Mouse (Mus musculus) hindbrain, embryonic 15.5 days (tissue): ENCODE measurements around the gene Pgap2. TPM values are rescaled to one million over a fixed set of nuclear protein-coding genes. Genes with fewer than 3 reads are reported as not detected.
A peak's percentile ranks its signal among the peaks of the same experiment; 100 is the strongest.

Experiments
- ATAC-seq: fragments of 200-750 bp; cut with Nextera tagmentation; 2 replicates; pipeline ENCODE4 v1.8.0; 2017; ENCODE audit warnings: low read depth, moderate number of reproducible peaks, moderate TSS enrichment; ENCODE audit not compliant: low FRiP score
- H3K27ac ChIP-seq: fragments of 300-500 bp; sonication (generic); replicated peaks from 2 replicates; pipeline ENCODE4 v1.5.1; 2015; ENCODE audit warnings: mild to moderate bottlenecking, inconsistent platforms
- H3K27me3 ChIP-seq: fragments of 300-500 bp; sonication (generic); 2 replicates; pipeline ENCODE4 v1.6.1; 2015; ENCODE audit warnings: control low read depth, inconsistent platforms
- H3K36me3 ChIP-seq: fragments of 300-500 bp; sonication (generic); 2 replicates; pipeline ENCODE4 v1.6.1; 2015; ENCODE audit warnings: control low read depth, inconsistent platforms
- H3K4me1 ChIP-seq: fragments of 300-500 bp; sonication (generic); replicated peaks from 2 replicates; pipeline ENCODE4 v1.6.1; 2015; ENCODE audit warnings: control low read depth, inconsistent platforms
- H3K4me2 ChIP-seq: fragments of 300-500 bp; sonication (generic); 2 replicates; pipeline ENCODE4 v1.6.1; 2015; ENCODE audit warnings: moderate library complexity, mild to moderate bottlenecking, inconsistent platforms
- H3K4me3 ChIP-seq: fragments of 300-500 bp; sonication (generic); 2 replicates; pipeline ENCODE4 v1.5.1; 2015; ENCODE audit warnings: mild to moderate bottlenecking, inconsistent platforms
- H3K9ac ChIP-seq: fragments of 300-500 bp; sonication (generic); 2 replicates; pipeline ENCODE4 v1.6.1; 2015; ENCODE audit warnings: inconsistent platforms
- H3K9me3 ChIP-seq: fragments of 300-500 bp; sonication (generic); 2 replicates; pipeline ENCODE4 v1.6.1; 2016; ENCODE audit warnings: control low read depth, inconsistent platforms
- WGBS: fragments of 180-500 bp; shearing (Covaris S2); methylation state at CpG from one replicate; pipeline ENCODE4 v1.1.7; 2015; 5-methylcytosine and 5-hydroxymethylcytosine counted together
- polyA plus RNA-seq: library from polyadenylated mRNA; unstranded; fragments of >200 nt; fragmentation: Nextera tagmentation; extraction: Ambion mirVana; gene quantifications from 2 replicates; pipeline ENCODE4 v1.2.1, GENCODE M21; 2015

Pgap2 gene
- polyA plus RNA-seq, 1 experiment from 2014 or later, result 64.0 TPM

DNA sequence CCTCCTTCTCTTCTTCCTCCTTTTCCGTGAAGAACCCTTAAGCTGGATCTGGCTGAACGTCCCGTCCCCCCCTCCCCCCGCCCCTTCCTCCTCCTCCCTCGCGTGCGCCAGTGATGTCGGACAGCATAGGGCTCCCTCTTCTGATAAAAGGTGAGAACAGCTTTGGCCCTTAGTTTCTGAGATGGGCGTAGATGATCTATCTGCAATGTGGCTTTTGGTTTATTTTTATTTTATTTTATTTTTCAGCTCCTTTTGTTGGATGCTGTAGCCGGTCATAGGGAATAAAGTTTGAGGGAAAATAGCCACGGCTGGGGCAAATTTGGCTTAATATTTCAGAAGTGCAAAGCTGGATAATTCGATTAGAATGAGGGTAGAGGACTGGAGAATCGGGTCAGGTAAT, 12.3 kb downstream of the Pgap2 start:
- under 1% methylated on average over 9 of the region's 13 CpGs for WGBS
- H3K27me3 ChIP-seq, result no peaks in the 10 kb centered on the region
- no peak overlapping the region for H3K27ac ChIP-seq
- peaks cover 6% of the 10 kb centered on the region for H3K4me1 ChIP-seq
- H3K36me3 ChIP-seq, result no peaks in the 10 kb centered on the region
- no peaks in the 10 kb centered on the region for H3K9me3 ChIP-seq
- H3K4me2 ChIP-seq, result peak overlapping the region; percentile 70
- ATAC-seq, result peak; percentile 61
- H3K4me3 ChIP-seq, result peak overlapping the region; percentile 63
- H3K9ac ChIP-seq, result peak overlapping the region; percentile 60

DNA sequence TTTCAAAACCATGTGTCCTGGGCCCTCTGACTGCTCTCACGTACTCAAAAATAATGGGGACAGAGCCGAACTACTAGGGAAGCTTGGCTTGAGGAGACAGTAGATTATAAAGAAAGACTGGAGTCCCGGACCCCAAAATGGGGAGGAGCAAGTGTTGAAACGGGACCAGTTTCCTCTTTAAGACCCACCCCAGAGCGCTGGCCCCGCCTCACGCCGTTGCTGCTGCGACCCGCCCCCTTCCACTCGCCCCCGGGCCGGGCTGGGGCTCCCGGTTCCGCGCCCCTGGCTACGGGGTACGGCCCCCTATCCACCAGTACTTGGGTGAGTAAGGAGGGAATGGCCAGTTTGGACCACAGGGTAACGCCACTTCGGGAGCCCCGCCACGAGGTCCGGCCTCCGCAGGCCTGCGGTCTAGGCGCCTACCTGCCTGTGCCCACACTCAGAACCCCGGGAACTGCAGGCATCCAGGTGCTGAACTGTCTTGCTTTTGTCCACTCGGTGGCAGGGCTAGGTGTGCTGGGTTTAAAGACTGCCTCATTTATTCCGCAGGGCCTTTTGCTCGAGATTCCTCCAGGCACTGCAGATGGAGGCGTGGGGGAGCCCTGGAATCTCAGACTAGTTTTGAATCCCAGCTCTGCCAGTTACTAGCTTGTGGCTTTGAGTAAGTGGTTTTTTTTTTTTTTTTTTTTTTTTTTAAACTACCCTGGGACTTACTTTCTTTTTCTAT, 13.0 kb downstream of the Pgap2 start:
- Histone ChIP-seq H3K36me3 (no peaks in the 10 kb centered on the region), H3K4me2 (peak overlapping the region; percentile 70), H3K9me3 (no peaks in the 10 kb centered on the region), H3K27ac (peak overlapping the region; percentile 58), H3K27me3 (no peaks in the 10 kb centered on the region), H3K9ac (peak overlapping the region; percentile 60), H3K4me3 (peak overlapping the region; percentile 63), H3K4me1 (peaks cover 6% of the 10 kb centered on the region)
- peak; percentile 89 for ATAC-seq
- under 1% methylated on average over 31 of the region's 31 CpGs for WGBS

DNA sequence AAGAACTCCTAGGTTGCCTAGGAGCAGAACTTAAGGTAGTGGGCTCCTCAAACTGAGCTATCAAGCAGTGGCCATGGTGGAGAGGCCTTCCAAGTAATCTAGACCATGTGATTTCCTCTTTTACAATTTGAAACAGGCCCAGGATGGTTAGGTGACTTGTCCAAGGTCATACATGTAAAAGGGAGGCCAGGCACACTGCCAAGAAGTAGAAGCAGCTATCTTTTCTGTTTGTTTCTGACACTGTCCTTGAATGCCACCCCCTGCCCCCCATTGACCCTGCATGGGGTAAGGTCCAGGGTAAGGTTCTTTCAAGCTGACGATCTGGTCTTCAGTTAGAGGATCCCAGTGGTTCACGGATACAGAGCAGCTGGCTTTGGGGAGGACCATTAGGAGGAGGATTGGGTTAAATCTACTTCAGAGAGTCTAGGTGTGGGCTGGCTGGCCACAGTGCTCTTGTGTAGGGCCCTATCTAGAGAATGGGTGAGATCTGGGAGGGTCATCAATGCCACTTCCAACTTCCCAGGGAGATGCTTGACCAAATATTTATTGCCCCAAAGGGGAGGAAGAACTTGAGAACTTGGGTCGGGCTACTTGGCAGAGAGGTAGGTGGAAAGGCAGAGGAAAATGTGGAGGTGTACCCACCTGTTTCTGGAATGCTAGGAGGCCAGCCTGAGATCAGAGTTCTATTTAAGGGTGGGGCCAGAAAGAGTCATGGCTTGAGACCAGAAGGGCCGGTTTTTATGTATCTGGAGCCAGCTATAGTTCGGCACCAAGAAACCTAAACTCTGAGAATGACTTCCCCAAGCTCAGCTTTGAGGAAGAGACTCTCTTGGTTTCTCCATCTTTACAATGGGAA, 14.1 kb downstream of the Pgap2 start:
- 90% methylated on average over 5 of the region's 5 CpGs for WGBS
- Histone ChIP-seq H3K4me1 (peaks cover 6% of the 10 kb centered on the region), H3K27me3 (no peaks in the 10 kb centered on the region), H3K9ac (no peak overlapping the region), H3K27ac (no peak overlapping the region), H3K9me3 (no peaks in the 10 kb centered on the region), H3K36me3 (0 out of 2 replicates have a peak, but pooled peaks cover 3% of the 10 kb centered on the region), H3K4me2 (peak overlapping the region; percentile 70), H3K4me3 (no peak overlapping the region)
- ATAC-seq, result no peak

DNA sequence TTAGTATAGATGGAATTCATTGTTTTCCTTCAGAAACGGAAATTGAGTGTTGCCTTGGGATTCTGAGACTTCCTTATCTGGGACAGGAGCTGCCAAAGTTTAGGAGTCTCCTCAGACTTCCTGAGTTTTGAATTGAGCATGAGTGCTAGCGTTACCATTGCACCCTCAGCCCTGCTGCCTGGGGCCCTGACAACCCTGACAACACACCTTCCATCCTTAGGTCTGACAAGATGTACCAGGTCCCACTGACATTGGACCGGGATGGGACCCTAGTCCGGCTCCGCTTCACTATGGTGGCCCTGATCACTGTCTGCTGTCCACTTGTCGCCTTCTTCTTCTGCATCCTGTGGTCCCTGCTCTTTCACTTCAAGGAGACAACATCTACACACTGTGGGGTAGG, 16.0 kb downstream of the Pgap2 start:
- H3K27ac ChIP-seq, result no peak overlapping the region
- no peaks in the 10 kb centered on the region for H3K27me3 ChIP-seq
- WGBS, result 96% methylated on average over 6 of the region's 6 CpGs
- H3K4me3 ChIP-seq, result no peak overlapping the region
- no peaks in the 10 kb centered on the region for H3K9me3 ChIP-seq
- H3K4me2 ChIP-seq, result no peak overlapping the region
- ATAC-seq, result no peak
- H3K4me1 ChIP-seq, result peaks cover 6% of the 10 kb centered on the region
- no peak overlapping the region for H3K9ac ChIP-seq
- H3K36me3 ChIP-seq, result 0 out of 2 replicates have a peak, but pooled peaks cover 3% of the 10 kb centered on the region

DNA sequence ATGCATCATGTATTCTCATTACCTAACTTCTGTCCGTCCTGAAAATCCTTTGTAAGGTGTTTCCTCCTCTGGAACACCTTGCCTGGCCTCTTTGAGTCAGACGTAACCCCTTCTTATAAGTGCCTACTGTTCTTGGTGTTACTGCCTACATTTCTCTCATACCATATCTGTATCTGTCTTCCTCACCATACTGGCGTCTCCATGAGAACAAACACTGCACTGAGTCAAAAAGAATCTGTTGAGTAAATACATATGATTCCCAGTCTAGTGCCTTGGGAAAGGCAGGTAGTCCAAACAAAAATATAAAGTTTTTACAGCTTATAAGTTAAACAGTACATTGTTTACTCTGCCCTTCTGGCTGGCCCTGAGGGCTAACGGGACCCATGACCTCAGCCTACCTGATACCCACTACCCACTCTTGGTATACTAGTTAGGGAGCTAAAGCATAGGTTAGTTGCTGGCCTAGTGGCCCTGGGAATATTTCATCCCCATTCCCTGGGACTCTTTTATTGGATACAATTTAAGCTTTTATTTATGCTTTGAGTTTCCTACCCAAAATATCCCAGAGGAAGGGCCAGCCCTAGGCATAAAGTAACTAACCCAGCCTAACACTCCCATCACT, 18.2 kb downstream of the Pgap2 start:
- Histone ChIP-seq H3K4me2 (no peak overlapping the region), H3K27ac (no peak overlapping the region), H3K9me3 (no peaks in the 10 kb centered on the region), H3K4me3 (no peak overlapping the region), H3K27me3 (no peaks in the 10 kb centered on the region), H3K9ac (no peak overlapping the region), H3K4me1 (peaks cover 6% of the 10 kb centered on the region), H3K36me3 (0 out of 2 replicates have a peak, but pooled peaks cover 3% of the 10 kb centered on the region)
- WGBS, result 91% methylated on average over 4 of the region's 4 CpGs
- no peak for ATAC-seq

DNA sequence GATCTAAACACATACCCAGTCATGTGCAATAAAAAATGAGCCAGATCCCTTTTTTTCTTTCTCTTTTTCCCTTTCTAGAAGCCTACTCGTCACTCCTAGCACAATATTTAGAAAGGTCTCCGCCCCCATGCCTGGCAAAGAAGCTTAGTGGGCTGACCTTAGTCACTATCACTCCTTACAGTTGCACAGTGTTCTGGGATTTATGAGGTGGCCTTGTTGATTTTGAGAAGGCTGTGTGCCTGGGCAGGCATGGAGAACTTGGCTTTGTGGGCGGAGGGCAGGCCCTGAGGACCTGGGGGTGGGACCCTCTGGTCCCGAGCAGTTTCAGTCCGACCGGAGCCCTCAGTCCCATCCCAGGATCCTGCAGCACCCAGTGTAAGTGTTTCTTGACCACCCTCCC, 19.8 kb downstream of the Pgap2 start:
- Histone ChIP-seq H3K9ac (no peak overlapping the region), H3K4me1 (no peaks in the 10 kb centered on the region), H3K27me3 (no peaks in the 10 kb centered on the region), H3K9me3 (no peaks in the 10 kb centered on the region), H3K4me3 (no peak overlapping the region), H3K36me3 (0 out of 2 replicates have a peak, but pooled peaks cover 3% of the 10 kb centered on the region), H3K27ac (no peak overlapping the region), H3K4me2 (no peak overlapping the region)
- no peak for ATAC-seq
- WGBS, result 96% methylated on average over 6 of the region's 6 CpGs

DNA sequence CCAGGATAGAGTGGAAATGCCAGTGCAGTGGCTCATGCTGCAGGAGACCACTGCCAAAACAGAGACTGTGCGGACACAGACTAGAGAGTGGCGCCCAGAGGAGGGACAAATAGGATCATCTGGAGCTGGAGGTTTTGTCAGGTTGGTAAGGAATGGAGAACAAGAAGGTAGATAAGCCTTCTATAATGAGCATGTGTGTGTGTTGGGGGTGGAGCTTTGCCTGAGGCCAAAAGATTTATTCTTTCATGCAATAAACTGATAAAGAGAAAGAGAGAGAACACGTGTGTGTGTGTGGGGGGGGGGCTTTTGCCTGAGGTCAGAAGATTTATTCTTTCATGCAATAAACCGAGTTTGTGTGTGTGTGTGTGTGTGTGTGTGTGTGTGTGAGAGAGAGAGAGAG, 23.1 kb downstream of the Pgap2 start:
- H3K4me1 ChIP-seq, result no peaks in the 10 kb centered on the region
- H3K36me3 ChIP-seq, result peaks cover 25% of the 10 kb centered on the region
- no peak overlapping the region for H3K4me2 ChIP-seq
- WGBS, result 81% methylated on average over 4 of the region's 4 CpGs
- H3K27me3 ChIP-seq, result no peaks in the 10 kb centered on the region
- no peak overlapping the region for H3K9ac ChIP-seq
- no peak overlapping the region for H3K27ac ChIP-seq
- H3K9me3 ChIP-seq, result no peaks in the 10 kb centered on the region
- no peak overlapping the region for H3K4me3 ChIP-seq
- no peak for ATAC-seq

DNA sequence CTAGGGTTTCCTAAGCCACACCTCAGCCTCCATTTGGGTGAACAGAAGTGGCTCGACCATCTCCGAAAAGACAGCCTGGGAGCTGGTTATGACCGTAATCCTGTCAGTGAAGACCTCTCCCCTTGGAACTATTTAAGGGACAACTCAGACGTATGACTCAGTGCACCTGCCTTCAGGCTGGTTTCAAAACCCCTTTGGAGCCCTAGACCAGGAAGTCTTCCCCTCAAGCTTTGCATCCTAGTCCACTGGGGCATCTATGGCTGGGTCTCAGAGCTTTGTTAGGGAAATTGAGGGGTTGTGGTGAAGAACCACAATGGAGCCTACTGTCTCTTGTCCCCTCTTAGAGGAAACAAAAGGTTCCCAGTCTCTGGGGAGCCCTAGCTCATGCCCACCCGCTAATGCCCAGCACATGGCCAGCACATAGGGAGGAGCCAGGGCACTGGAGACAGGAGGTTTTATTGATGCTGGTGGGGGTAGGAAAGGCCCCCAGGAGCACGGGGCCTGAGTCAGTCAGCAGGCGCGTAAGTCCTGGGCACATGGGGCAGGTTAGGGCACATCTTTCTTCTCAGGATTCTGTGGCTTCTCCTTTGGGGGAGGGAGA, 28.8 kb downstream of the Pgap2 start:
- H3K36me3 ChIP-seq, result peaks cover 38% of the 10 kb centered on the region
- no peaks in the 10 kb centered on the region for H3K4me1 ChIP-seq
- no peak overlapping the region for H3K9ac ChIP-seq
- no peak overlapping the region for H3K4me3 ChIP-seq
- H3K27ac ChIP-seq, result no peak overlapping the region
- 88% methylated on average over 8 of the region's 8 CpGs for WGBS
- ATAC-seq, result no peak
- no peaks in the 10 kb centered on the region for H3K27me3 ChIP-seq
- H3K9me3 ChIP-seq, result no peaks in the 10 kb centered on the region
- no peak overlapping the region for H3K4me2 ChIP-seq

DNA sequence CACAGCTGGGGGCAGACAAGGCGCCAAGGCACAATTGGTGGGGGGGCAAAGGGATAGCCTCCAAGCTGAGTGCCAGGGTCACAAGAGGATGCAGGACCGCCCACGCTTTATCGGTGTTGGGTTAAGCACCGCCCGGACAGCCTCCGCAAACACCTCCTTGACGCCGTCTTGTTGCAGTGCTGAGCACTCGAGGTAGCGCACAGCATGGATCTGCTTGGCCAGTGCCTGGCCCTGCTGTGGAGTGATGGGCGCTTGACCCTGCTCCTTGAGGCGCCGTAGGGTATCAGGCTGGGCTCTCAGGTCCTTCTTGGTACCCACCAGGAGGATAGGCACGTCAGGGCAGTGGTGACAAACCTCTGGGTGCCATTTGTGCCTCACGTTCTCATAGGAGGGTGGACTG, 29.6 kb downstream of the Pgap2 start:
- Histone ChIP-seq H3K27ac (no peak overlapping the region), H3K27me3 (no peaks in the 10 kb centered on the region), H3K4me2 (no peak overlapping the region), H3K9ac (no peak overlapping the region), H3K9me3 (no peaks in the 10 kb centered on the region), H3K36me3 (peaks cover 38% of the 10 kb centered on the region), H3K4me3 (no peak overlapping the region), H3K4me1 (no peaks in the 10 kb centered on the region)
- 95% methylated on average over 16 of the region's 16 CpGs for WGBS
- ATAC-seq, result no peak

DNA sequence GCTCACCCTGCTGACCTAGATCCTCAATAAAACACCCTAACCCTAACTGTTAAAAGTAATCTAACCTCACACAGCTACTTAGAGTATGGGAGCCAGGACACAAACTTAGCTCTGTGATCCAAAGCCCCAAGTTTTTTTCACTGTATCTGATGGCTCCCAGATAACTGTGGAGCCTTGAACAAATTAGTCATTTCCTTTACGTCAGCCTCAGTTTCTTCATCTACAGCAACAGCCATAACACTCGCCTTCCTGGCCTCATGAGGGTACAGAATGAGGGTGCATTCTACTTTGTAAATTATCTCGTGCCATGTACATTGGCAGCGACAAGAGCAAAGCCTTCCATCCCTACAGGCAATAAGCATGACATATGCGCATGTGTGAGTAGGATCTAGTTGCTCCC, 32.4 kb downstream of the Pgap2 start:
- Histone ChIP-seq H3K9me3 (no peaks in the 10 kb centered on the region), H3K27me3 (no peaks in the 10 kb centered on the region), H3K4me3 (no peak overlapping the region), H3K4me2 (no peak overlapping the region), H3K36me3 (peaks cover 23% of the 10 kb centered on the region), H3K27ac (no peak overlapping the region), H3K4me1 (peaks cover 14% of the 10 kb centered on the region), H3K9ac (no peak overlapping the region)
- ATAC-seq, result no peak
- WGBS, result 85% methylated on average over 5 of the region's 5 CpGs

DNA sequence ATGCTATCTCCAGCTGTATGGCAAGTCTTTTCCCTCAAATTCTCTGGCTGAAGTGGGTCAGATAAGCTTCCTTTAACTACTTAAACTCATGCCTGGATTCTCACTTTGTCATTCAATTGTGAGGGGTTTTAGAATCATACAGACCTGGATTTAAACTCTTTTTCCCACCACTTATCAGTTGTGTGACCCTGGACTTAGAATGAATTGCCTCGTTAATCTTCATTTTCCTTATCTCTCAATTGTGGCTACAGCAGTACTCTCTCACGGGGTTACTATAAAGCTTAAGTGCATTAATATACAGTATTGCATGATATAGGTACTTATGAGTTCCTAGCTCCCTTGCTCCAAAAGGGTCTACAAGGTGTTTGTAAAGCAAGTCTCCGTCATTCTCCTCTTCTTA, 32.9 kb downstream of the Pgap2 start:
- no peak overlapping the region for H3K4me3 ChIP-seq
- WGBS, result 89% methylated on average over 3 of the region's 3 CpGs
- no peak for ATAC-seq
- H3K4me1 ChIP-seq, result peaks cover 20% of the 10 kb centered on the region
- H3K9ac ChIP-seq, result no peak overlapping the region
- peaks cover 17% of the 10 kb centered on the region for H3K36me3 ChIP-seq
- H3K9me3 ChIP-seq, result no peaks in the 10 kb centered on the region
- H3K27me3 ChIP-seq, result no peaks in the 10 kb centered on the region
- no peak overlapping the region for H3K4me2 ChIP-seq
- no peak overlapping the region for H3K27ac ChIP-seq

DNA sequence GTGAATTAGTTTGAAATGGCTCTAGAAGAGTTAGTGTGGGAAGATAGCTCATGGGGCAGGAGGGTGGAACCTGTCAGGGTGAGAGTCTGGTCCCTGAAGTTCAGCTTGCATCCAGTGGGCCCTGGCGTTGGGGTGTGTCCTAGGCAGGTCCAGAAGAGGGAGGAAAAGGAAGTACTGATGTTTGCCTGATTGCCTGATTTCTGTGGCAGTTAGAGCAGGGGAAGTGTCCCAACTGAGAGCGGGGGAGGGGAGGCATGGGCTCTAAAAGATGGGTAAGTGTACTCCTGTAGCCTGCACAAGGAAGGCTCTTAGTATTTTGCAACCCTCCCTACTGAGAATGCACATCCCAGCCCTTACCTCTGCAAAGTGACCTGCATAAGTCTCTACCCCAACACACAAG, 33.9 kb downstream of the Pgap2 start:
- Histone ChIP-seq H3K4me1 (peaks cover 23% of the 10 kb centered on the region), H3K27ac (no peak overlapping the region), H3K36me3 (peaks cover 9% of the 10 kb centered on the region; the same call in 1 of the 2 replicates), H3K9me3 (no peaks in the 10 kb centered on the region), H3K27me3 (no peaks in the 10 kb centered on the region), H3K4me2 (no peak overlapping the region), H3K4me3 (no peak overlapping the region), H3K9ac (no peak overlapping the region)
- WGBS, result 90% methylated on average over 2 of the region's 2 CpGs
- ATAC-seq, result no peak
